Mouse (Mus musculus) ES-Bruce4 (cell line): ENCODE data around the gene Trim15.

Source experiments
- CTCF ChIP-seq: IDR thresholded peaks from one replicate; pipeline ENCODE4 v1.8.1; 2011; ENCODE audit warnings: low read depth, low read length
- POLR2A ChIP-seq: IDR thresholded peaks from one replicate; pipeline ENCODE4 v1.8.1; 2011; ENCODE audit warnings: low read length; ENCODE audit not compliant: insufficient read depth

GRCm38 (mm10) chr17:36839001-36839400, 28.0 kb downstream of the Trim15 start:
- TF ChIP-seq POLR2A (no peak), CTCF (no peak)
